Mouse (Mus musculus) liver, embryonic 14.5 days (tissue): Measurements from ENCODE around the gene Farp1.

ENCODE experiments used
- CTCF ChIP-seq: IDR thresholded peaks from 2 replicates; pipeline ENCODE4 v1.5.1; 2016; ENCODE audit warnings: antibody characterized with exemption, low read depth, control low read depth
- EP300 ChIP-seq: IDR thresholded peaks from 2 replicates; pipeline ENCODE4 v1.6.1; 2016; ENCODE audit warnings: antibody characterized with exemption, low read depth

DNA sequence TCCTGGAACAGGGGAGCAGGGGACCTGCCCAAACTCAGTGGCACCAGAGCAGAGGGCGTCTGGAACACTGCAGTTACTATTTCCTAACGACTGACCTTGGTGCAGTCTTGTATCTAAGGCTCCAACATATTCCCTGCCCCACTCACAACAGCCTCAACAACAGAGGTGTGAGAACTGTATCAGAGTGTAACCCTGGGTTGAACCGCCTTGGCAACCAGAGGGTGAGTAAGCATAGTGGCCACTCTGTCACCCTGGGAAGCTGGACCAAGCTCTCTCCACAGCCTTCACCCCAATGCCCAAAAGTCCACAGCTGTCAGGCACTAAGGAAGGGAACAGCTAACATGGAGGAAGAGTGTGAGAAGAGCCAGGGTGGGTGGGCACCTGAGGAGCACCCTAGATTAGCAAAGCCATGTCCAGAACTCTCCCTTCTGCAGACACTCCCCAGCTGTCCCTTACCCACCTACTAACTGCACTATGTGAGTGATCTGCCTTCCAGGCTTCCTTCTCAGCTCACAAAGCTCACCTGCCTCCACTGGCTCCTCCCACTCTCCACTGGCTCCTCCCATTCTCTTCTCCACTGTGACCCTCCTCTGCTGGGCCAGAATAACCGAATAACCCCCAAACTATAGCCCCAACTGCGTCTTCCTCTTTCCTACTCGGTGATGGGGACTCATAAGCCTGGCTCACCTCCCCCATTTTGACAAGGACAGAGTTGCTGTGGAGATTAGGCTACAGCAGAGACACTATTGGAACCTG, 275.5 kb downstream of the Farp1 start:
- TF ChIP-seq CTCF (no peak), EP300 (no peak)
